Mouse (Mus musculus): ENCODE results near the gene Dscam. TPM values are rescaled to one million over a fixed set of nuclear protein-coding genes. Genes with fewer than 3 reads are reported as not detected.

The Dscam gene
- polyA plus RNA-seq, 1 experiment from 2014 or later = 0.13 TPM

- Histone ChIP-seq H3K4me1 (no peaks in the 10 kb centered on the region), H3K4me2 (replicated peaks) (no peak overlapping the region), H3K4me3 (no peak overlapping the region), H3K9ac (no peak overlapping the region), H3K27ac (no peak overlapping the region), H3K27me3 (no peaks in the 10 kb centered on the region), H3K9me3 (no peaks in the 10 kb centered on the region), H3K36me3 (no peaks in the 10 kb centered on the region)
- WGBS = 81% methylated on average over 1 of the region's 1 CpGs
- no peak for ATAC-seq (ENCODE audit: low FRiP score, low read depth)
Observed at GRCm38 (mm10) chr16:96741336-96741735, 429.2 kb downstream of the Dscam start.

GRCm38 (mm10) chr16:96740073-96741055, 430.2 kb downstream of the Dscam start:
- Histone ChIP-seq H3K4me2 (replicated peaks) (no peak overlapping the region), H3K27me3 (no peaks in the 10 kb centered on the region), H3K36me3 (no peaks in the 10 kb centered on the region), H3K9ac (no peak overlapping the region), H3K9me3 (no peaks in the 10 kb centered on the region), H3K4me3 (no peak overlapping the region), H3K4me1 (no peaks in the 10 kb centered on the region), H3K27ac (no peak overlapping the region)
- WGBS = 80% methylated on average over 7 of the region's 7 CpGs
- ATAC-seq (ENCODE audit: low FRiP score, low read depth) = no peak

DNA sequence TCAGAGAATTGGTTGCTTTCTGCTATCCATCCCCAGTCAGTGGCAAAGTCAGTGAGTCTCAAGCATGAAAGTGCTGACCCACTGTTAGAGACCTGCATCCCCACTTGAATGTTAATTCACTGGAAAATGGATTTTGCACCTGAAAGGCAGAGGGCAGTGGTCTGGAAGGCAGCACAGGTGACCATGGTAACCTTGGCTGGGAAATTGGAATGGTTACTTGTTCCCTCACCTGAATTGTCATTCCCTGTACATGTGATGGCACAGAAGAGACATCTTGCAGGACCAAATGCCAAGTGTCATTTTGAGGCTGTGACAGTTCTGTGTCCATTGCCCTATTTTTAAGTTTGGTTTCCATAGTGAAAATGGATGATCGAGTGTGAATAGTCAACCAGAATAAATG, 434.1 kb downstream of the Dscam start:
- Histone ChIP-seq H3K9me3 (no peaks in the 10 kb centered on the region), H3K4me3 (no peak overlapping the region), H3K27me3 (no peaks in the 10 kb centered on the region), H3K4me2 (replicated peaks) (no peak overlapping the region), H3K27ac (no peak overlapping the region), H3K36me3 (no peaks in the 10 kb centered on the region), H3K9ac (no peak overlapping the region), H3K4me1 (no peaks in the 10 kb centered on the region)
- 95% methylated on average over 1 of the region's 1 CpGs for WGBS
- no peak for ATAC-seq (ENCODE audit: low FRiP score, low read depth)

DNA sequence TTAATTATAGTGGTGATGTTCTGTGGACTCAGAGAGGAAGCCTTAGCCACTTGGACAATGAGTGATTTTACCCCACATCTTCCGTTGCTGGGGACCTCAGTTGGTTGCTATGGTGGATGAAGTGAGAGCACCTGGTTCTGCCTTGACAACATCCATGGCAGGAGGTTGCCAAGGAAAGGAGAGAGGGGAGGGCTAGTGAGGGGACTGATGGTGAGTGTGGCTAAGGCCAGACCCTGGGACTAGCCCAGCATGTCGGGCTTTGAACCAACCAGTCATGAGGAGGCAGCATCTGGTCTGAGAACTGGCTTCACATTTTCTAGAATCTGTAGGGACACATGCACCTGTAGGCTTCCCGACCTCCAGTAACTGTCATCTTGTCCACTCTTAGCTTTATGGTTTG, 439.7 kb downstream of the Dscam start:
- H3K9ac ChIP-seq = no peak overlapping the region
- H3K36me3 ChIP-seq = no peaks in the 10 kb centered on the region
- H3K27me3 ChIP-seq = 0 out of 2 replicates have a peak, but pooled peaks cover 3% of the 10 kb centered on the region
- no peak for ATAC-seq (ENCODE audit: low FRiP score, low read depth)
- H3K9me3 ChIP-seq = no peaks in the 10 kb centered on the region
- no peak overlapping the region for H3K27ac ChIP-seq
- H3K4me1 ChIP-seq = no peaks in the 10 kb centered on the region
- H3K4me2 ChIP-seq (replicated peaks) = no peak overlapping the region
- 75% methylated on average over 3 of the region's 3 CpGs for WGBS
- no peak overlapping the region for H3K4me3 ChIP-seq

- Histone ChIP-seq H3K9ac (no peak overlapping the region), H3K4me2 (replicated peaks) (no peak overlapping the region), H3K27ac (no peak overlapping the region), H3K4me3 (no peak overlapping the region), H3K9me3 (no peaks in the 10 kb centered on the region), H3K36me3 (no peaks in the 10 kb centered on the region), H3K27me3 (peaks cover 5% of the 10 kb centered on the region; the same call in 1 of the 2 replicates), H3K4me1 (peaks cover 4% of the 10 kb centered on the region; the same call in 1 of the 2 replicates)
- no peak for ATAC-seq (ENCODE audit: low FRiP score, low read depth)
- WGBS = 53% methylated on average over 13 of the region's 13 CpGs
Observed at GRCm38 (mm10) chr16:96727836-96728774, 442.4 kb downstream of the Dscam start.

DNA sequence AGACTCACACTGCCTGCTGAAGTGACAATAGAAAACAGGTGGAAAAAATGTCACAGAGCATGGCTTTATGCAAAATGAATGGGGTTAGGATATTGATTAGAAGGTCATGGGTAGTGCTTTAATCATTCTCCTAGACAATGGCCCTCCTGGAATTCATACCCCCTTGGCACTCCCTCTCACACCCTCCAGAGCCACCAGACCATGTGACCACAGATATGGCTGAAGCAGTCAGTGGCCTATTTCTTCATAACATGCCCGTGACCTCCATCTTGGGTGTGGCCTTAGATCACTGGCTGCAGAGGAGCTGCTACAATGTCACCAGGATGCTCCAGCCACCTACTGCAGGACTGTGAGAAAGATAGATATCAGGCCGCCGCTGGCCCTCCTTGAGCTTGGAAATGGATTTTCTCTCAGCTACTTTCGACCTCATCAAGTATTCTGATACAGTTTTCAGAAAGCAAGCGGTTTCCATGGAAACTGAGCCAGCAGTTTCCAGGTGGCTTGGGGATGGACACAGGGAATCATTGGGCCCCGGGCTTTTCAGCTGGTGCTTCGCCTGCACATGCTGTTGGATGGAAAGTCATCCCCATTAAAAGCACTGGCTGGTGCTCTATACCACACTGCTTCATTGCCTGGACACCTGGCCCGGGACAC, 445.4 kb downstream of the Dscam start:
- Histone ChIP-seq H3K4me1 (peaks cover 4% of the 10 kb centered on the region; the same call in 1 of the 2 replicates), H3K27ac (no peak overlapping the region), H3K4me3 (no peak overlapping the region), H3K36me3 (no peaks in the 10 kb centered on the region), H3K9me3 (no peaks in the 10 kb centered on the region), H3K4me2 (replicated peaks) (no peak overlapping the region), H3K27me3 (peaks cover 13% of the 10 kb centered on the region), H3K9ac (no peak overlapping the region)
- no peak for ATAC-seq (ENCODE audit: low FRiP score, low read depth)
- WGBS = 80% methylated on average over 8 of the region's 8 CpGs

DNA sequence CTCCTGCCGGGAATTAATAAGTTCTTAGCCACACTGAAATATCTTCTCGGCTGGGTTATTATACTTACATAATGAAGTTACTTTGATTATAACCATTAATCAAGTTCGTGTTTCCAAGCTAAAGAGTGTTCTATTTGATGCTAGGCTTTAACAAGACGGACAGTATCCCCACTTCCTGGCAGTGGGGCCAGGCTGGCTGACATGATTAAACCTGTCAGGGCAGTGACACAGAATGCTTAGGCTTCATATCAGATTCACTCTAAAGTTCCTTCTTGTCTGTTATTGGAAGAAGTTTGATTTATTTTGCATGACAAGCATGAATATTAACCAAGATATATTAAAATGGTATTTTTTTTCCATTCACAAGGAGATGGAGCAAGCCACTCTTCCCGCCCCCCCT, 446.0 kb downstream of the Dscam start:
- no peaks in the 10 kb centered on the region for H3K9me3 ChIP-seq
- no peak for ATAC-seq (ENCODE audit: low FRiP score, low read depth)
- H3K27ac ChIP-seq = no peak overlapping the region
- H3K4me3 ChIP-seq = no peak overlapping the region
- H3K9ac ChIP-seq = no peak overlapping the region
- WGBS = 35% methylated on average over 5 of the region's 5 CpGs
- no peak overlapping the region for H3K4me2 ChIP-seq (replicated peaks)
- H3K4me1 ChIP-seq = peaks cover 4% of the 10 kb centered on the region; the same call in 1 of the 2 replicates
- no peaks in the 10 kb centered on the region for H3K36me3 ChIP-seq
- H3K27me3 ChIP-seq = peaks cover 13% of the 10 kb centered on the region

GRCm38 (mm10) chr16:96724123-96724522, 446.4 kb downstream of the Dscam start:
- H3K27me3 ChIP-seq = peaks cover 14% of the 10 kb centered on the region
- WGBS = 22% methylated on average over 3 of the region's 3 CpGs
- H3K4me2 ChIP-seq (replicated peaks) = no peak overlapping the region
- H3K9me3 ChIP-seq = no peaks in the 10 kb centered on the region
- ATAC-seq (ENCODE audit: low FRiP score, low read depth) = no peak
- no peaks in the 10 kb centered on the region for H3K36me3 ChIP-seq
- H3K9ac ChIP-seq = no peak overlapping the region
- peaks cover 4% of the 10 kb centered on the region; the same call in 1 of the 2 replicates for H3K4me1 ChIP-seq
- H3K27ac ChIP-seq = no peak overlapping the region
- H3K4me3 ChIP-seq = no peak overlapping the region

- H3K4me3 ChIP-seq = no peak overlapping the region
- H3K4me2 ChIP-seq (replicated peaks) = no peak overlapping the region
- H3K4me1 ChIP-seq = peaks cover 4% of the 10 kb centered on the region; the same call in 1 of the 2 replicates
- WGBS = 82% methylated on average over 2 of the region's 2 CpGs
- no peaks in the 10 kb centered on the region for H3K36me3 ChIP-seq
- no peak overlapping the region for H3K27ac ChIP-seq
- peaks cover 16% of the 10 kb centered on the region for H3K27me3 ChIP-seq
- no peak for ATAC-seq (ENCODE audit: low FRiP score, low read depth)
- no peaks in the 10 kb centered on the region for H3K9me3 ChIP-seq
- no peak overlapping the region for H3K9ac ChIP-seq
Observed at GRCm38 (mm10) chr16:96723066-96723669, 447.4 kb downstream of the Dscam start.

GRCm38 (mm10) chr16:96722135-96722534, 448.4 kb downstream of the Dscam start:
- WGBS = 68% methylated on average over 3 of the region's 3 CpGs

DNA sequence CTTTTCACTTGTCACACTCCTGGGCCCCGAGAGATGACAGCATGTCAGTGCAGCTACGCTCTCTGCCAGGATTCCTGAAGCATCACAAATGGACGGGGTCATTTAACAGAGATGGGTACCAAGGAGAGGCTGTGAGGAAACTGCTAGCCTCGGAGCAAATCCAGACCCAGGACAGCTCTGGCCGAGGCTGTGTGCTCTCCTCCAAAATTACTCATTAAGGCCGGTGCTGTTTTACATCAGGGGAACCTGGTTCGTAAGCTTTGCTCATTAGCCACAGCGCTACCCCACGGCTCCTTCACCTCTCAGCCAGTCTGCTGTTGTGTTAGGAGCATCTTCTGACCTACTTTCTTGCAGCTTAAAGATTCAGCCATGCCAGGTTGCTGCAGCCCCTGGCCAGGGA, 449.3 kb downstream of the Dscam start:
- H3K4me3 ChIP-seq = no peak overlapping the region
- H3K9me3 ChIP-seq = no peaks in the 10 kb centered on the region
- no peaks in the 10 kb centered on the region for H3K36me3 ChIP-seq
- H3K4me2 ChIP-seq (replicated peaks) = no peak overlapping the region
- no peak overlapping the region for H3K27ac ChIP-seq
- peaks cover 15% of the 10 kb centered on the region for H3K27me3 ChIP-seq
- 54% methylated on average over 9 of the region's 9 CpGs for WGBS
- ATAC-seq (ENCODE audit: low FRiP score, low read depth) = no peak
- H3K9ac ChIP-seq = no peak overlapping the region
- peaks cover 4% of the 10 kb centered on the region; the same call in 1 of the 2 replicates for H3K4me1 ChIP-seq

More at GRCm38 (mm10) chr16:96722135-96722534, 448.4 kb downstream of the Dscam start:
- Histone ChIP-seq H3K4me2 (replicated peaks) (no peak overlapping the region), H3K27me3 (peaks cover 15% of the 10 kb centered on the region), H3K4me1 (peaks cover 4% of the 10 kb centered on the region; the same call in 1 of the 2 replicates), H3K9me3 (no peaks in the 10 kb centered on the region), H3K9ac (no peak overlapping the region), H3K36me3 (no peaks in the 10 kb centered on the region), H3K27ac (no peak overlapping the region), H3K4me3 (no peak overlapping the region)
- no peak for ATAC-seq (ENCODE audit: low FRiP score, low read depth)
